Mouse (Mus musculus): Measurements from ENCODE around the gene Mypn.

DNA sequence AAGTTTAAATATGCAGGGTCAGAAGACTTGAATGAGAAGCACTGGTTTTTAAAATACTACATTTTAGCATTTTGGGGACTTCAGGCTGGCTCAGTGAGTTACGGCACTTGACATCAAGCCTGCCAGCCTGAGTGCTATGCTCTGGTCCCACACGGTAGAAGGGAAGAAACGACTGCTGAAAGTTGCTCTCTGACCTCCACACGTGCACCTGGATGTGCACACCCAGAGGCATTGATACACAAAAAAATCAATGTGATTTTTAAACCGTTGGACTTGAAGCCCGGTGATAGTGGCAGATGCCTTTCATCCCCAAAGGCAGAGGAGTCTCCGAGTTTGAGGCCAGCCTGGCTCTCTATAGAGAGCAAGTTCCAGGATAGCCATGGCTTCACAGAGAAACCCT lies 111.8 kb downstream of the Mypn start:
- TF ChIP-seq EP300 (optimal IDR thresholded peaks at IDR 0.05) (no peak), CTCF (IDR thresholded peaks at IDR 0.05; ENCODE audit: low read depth) (no peak)
